Mouse (Mus musculus): ENCODE measurements around the gene Ankrd34a.
"Not testable (repeated sequence)": the region's sequence is repeated elsewhere in the genome, so short reads cannot be mapped to it uniquely, and the experiment has no call there.

Gene Ankrd34a

GRCm38 (mm10) chr3:96581141-96581540 lies 15.3 kb upstream of the Ankrd34a start:
- DNase-seq: no peak

- no peak for DNase-seq
These were observed 14.5 kb upstream of the Ankrd34a start for GRCm38 (mm10) chr3:96581771-96582515.

DNA sequence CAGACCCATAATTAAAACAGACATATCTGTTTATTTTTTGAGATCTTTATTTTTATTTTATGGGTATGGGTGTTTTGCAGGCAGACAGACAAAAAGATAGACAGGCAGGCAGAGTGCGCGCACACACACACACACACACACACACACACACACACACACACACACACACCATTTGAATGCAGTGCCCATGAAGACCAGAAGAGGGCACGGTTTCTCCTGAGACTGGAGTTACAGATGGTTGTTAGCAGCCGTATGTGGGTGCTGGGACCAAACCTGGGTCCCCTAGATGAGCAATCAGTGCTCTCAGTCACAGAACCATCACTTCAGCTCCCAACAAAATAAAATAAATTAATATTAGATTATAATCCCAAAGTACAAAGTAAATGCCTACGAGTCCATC lies 13.1 kb upstream of the Ankrd34a start:
- no peak for DNase-seq

GRCm38 (mm10) chr3:96590657-96591056 lies 5.8 kb upstream of the Ankrd34a start:
- DNase-seq: no peak

GRCm38 (mm10) chr3:96593374-96593773 lies 3.1 kb upstream of the Ankrd34a start:
- peak; percentile 49 for DNase-seq

DNA sequence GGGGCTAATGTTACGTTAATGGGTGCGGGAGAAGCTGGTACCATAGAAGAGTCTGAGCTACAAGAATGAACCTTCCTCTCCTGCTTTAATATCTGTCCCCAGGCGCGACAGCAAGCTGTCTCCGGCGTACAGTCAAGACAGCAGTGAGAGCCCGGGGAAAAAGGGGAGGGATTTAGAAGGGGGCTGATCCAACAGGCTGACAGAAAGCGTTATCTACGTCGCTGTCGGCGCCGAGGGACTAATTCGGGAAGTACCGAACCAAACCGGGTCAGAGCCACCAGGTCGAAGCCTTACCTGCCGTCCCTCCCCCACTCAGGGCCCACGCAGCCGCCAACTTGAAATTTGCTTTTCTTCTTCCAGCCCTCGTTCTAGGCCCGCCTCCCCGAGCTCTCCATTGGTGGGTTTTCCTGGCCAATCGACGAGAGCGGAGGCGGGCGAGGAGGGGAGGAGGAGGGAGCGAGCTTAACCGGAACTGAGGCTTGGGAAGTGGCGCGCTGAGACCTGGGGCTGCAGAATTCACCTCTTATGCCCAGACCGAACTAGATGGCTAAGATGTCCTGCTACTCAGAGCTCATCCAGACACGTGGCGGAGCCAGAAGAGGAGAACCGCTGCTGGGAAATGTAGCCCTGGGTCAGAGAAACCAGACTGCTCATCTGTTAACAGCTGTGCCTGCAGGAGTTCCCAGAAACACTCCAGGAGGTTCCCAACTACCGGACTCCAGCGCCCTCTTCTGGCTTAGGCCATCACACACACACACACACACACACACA lies 2.5 kb upstream of the Ankrd34a start, which contains the start of gene Polr3gl:
Gene Polr3gl (minus strand): TSS at position 392 of the 771 bp plus-strand sequence.
- peak; percentile 96 for DNase-seq

GRCm38 (mm10) chr3:96594851-96595250 lies 1.6 kb upstream of the Ankrd34a start:
- no peak for DNase-seq

- peak; percentile 76 for DNase-seq
These were observed 775 bp upstream of the Ankrd34a start for GRCm38 (mm10) chr3:96595661-96596060.

DNA sequence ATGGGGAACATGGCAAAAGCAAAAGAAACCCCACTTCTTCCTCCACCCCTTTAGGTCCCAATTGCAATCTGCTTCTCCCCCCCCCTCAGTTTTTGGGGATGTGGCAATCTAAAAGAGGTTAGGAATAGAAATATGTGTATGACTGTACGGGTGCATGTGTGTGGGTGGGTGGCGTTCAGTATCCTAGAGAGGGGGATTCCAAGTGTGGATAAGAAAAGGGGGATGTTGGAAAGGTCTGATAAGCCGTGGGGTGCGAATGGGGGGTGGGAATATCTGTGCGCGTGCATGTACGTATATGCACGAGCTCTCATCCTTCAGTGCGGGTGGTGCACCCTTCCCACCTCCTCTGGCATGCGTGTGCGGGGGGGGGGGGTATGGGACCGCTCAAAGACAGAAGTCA lies 419 bp downstream of the Ankrd34a start:
- peak; percentile 22 for DNase-seq

DNA sequence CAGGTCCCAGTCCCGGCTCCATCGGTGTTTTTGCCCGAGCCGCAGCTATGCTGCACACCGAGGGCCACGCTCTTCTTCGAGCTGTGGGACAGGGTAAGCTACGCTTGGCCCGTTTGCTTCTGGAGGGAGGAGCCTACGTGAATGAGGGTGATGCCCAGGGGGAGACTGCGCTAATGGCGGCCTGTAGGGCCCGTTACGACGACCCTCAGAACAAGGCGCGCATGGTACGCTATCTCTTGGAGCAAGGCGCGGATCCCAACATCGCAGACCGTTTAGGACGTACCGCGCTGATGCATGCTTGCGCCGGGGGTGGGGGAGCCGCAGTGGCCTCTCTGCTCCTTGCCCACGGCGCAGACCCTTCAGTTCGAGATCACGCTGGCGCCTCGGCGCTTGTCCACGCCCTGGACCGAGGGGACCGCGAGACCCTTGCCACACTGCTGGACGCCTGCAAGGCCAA lies 1.0 kb downstream of the Ankrd34a start:
- DNase-seq: peak; percentile 65

DNA sequence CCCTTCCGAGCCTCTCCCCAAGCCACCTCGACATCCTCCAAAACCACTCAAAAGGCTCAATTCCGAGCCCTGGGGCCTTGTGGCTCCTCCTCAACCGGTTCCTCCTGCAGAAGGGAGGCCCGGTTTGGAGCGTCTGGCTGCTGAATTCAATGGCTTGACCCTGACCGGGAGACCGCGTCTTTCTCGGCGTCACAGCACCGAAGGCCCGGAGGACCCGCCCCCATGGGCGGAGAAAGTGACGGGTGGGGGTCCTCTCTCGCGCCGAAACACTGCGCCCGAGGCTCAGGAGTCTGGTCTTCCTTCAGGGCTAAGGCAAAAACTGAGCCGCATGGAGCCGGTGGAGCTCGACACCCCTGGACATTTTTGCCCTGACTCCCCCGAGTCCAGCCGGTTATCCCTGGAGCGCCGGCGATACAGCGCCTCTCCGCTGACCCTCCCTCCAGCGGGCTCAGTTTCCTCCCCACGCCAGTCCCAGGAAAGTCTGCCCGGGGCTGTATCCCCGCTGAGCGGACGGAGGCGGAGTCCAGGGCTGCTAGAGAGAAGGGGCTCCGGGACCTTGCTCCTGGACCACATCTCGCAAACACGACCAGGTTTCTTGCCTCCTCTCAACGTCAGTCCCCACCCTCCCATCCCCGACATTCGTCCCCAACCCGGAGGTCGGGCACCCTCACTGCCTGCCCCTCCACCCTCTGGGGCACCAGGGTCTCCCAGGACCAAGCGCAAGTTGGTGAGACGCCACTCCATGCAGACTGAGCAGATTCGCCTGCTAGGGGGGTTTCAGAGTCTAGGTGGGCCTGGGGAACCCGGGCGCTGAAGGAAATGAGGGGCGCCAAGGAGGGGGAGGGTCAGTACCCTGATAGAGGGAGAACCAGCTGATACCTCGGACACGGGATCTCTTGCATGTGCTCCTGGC lies 2.0 kb downstream of the Ankrd34a start:
- peak; percentile 85 for DNase-seq

DNA sequence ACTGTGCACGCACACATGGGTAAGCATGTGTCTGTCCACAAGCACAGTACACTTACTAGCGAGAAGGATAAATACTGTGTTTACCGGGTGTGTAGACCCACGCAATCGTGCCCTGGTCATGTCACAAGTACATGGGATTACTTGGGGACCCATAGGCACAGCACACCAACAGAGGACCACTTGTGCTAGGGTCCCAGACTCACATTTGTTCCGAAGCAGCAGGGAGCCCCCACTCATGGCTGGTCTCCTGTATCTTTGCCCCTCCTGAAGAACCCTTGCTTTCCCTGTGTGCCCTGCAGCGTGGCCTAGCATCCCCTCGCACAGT lies 2.6 kb downstream of the Ankrd34a start:
- DNase-seq: no peak

DNA sequence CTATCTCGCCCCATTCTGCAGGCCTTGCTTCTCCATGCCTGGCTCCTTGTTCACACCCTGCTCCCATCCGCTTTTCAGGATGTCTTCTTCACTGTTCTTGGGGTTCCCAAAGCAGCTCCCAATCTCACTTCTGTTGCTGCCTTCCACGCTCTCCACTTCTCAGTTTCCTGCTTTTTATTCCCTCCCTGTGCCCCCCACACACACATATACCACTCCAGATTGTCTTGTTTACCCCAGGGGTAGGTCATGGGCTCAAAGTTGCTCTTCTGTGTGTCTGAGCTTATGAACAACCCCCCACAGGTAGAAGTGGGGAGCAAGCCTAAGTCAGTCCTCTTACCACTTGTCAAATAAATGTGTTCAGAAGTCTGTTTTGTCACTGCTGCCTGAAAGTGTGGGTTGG lies 3.0 kb downstream of the Ankrd34a start:
- no peak for DNase-seq

DNA sequence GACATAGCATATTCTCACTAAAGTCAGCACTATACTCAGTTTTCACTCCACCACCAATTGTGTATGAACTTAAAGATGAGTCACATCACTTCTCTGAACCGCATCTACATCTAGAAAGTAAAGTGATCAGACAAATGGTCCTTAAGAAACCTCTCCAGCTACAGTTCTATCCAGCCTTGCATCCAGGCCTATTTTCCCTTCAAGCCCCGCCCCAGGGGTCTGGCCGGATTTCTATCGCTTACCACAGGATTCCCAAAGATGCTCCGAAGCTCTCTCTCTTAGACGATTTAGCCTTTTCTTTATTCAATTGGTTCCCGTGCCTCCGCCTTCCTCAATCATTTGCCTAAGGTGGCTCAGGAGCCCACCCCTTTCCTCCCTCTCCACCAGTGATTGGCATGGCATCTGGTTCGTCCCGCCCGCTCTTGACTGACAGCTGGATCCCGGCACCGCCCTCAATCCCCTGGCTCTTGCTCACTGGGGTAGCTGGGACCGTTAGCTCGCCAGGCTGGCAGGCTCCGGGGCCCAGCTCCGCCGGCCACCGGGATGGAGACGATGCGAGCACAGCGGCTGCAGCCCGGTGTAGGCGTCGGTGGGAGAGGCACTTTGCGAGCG lies 4.3 kb downstream of the Ankrd34a start, which contains the start of gene Lix1l:
Gene Lix1l (plus strand): TSS at position 511 of the 612 bp plus-strand sequence.
- DNase-seq: peak; percentile 98

- peak; percentile 78 for DNase-seq
These were observed 4.9 kb downstream of the Ankrd34a start for GRCm38 (mm10) chr3:96601251-96601787.

DNA sequence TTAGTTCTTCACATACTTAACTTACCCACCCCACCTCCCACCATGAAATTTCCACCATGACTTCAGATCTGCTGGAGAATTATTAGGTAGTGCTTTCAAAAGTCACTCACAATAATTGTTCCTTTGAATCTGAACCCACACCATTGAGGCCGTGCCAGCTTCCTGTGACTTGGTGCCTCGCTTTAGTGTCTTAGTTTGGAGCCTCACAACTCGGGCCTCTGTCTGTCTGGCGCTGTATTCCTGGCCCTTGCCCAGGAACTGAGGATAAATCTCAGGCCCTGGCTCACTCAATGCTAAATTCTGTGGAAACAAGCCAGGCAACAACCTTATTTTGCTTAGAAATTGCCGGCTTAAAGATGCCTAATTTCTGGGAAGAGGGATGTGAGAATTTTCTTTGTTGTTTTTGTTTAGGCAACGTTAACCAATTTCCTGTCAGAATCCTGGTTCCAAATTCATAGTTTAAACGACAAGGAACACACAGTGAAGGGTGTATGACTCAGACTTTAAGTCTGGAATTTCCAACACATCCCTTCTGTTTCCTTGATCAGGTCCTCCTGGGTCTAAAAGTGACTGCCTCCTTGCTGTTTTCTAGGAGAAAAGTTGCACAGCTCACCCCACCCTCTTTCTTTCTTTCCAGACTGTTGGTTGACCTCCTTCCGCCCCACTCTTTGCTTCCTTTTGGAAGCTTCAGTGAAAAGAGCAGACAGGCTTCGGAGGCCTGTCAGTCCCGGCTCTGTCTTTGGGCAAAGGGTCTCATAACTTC lies 5.7 kb downstream of the Ankrd34a start:
- no peak for DNase-seq

DNA sequence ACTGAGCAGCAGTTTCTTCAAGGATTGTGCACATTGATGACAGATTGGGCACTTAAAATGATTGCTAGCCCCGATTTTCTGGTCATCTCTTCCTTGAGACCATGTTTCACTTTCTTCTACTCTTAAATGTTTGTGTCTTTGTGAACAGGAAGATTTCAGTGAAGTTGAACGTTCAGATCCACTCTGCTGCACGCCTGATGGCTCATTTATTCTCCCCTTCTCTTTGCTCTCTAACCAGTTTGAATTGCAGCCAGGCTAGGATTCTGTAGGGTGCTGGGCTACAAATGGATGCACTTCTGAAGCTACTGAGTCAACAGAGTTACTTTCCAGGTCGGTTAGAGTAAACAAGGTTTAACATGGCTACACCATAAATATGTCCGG lies 6.3 kb downstream of the Ankrd34a start:
- DNase-seq: no peak

DNA sequence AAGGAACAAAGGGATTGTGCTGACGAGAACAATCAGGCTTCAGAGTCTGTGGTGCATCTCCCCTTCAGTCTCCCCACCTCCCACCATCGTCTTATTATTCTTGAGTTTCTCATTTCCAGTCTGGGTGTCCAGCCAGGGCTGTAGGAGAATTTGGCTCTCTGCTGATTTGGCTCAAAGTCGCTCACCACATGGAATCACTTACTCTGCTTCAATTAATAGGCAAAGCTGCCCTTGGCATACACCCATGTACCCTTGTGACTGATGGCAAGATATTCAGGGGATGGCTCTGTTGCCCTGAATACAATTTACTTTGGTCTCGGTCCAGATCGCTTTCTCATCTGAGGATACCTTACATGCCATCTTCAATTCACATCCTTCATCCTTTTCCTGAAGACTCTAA lies 6.9 kb downstream of the Ankrd34a start:
- DNase-seq: no peak

- not testable (repeated sequence) for DNase-seq
These were observed 9.6 kb downstream of the Ankrd34a start for GRCm38 (mm10) chr3:96606007-96606406.

GRCm38 (mm10) chr3:96606618-96607017 lies 10.2 kb downstream of the Ankrd34a start:
- no peak for DNase-seq

- no peak for DNase-seq
These were observed 21.5 kb downstream of the Ankrd34a start for GRCm38 (mm10) chr3:96617941-96618340.

- DNase-seq: no peak
These were observed 26.8 kb downstream of the Ankrd34a start for GRCm38 (mm10) chr3:96623201-96623600.
